Mouse (Mus musculus) right cerebral cortex, adult 2 months (tissue): ENCODE measurements around the gene Thumpd2.

Experiments
- DNase-seq, 2 experiments: peaks; one replicate each; pipeline ENCODE4 v3.0.0; 2021 to 2022; ENCODE audit warnings: low spot score in 2 of 2

Thumpd2 gene

DNA sequence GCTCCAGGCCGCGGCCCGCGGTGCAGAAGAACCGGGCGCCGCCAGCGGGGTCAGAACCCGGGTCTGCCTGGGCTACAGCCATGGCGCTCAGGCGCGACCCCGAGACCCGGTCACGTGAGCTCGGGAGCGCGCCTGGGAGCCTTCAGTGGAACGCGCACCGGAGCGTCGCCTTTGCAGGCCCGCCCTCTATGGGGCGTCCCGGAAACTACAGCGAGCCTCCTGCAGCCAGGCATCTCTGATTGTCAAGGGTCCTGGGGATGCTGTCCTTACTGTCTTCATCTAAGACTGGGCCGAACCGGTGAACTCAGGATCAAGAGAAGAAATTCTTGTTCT, at the start of gene Thumpd2:
Thumpd2 (minus strand) TSS at position 104 of the 333 bp plus-strand sequence.
- peak; percentile 90 to 91 for DNase-seq

- DNase-seq: no peak
These were observed 39.4 kb upstream of the Thumpd2 start for GRCm38 (mm10) chr17:81104237-81104636.

DNA sequence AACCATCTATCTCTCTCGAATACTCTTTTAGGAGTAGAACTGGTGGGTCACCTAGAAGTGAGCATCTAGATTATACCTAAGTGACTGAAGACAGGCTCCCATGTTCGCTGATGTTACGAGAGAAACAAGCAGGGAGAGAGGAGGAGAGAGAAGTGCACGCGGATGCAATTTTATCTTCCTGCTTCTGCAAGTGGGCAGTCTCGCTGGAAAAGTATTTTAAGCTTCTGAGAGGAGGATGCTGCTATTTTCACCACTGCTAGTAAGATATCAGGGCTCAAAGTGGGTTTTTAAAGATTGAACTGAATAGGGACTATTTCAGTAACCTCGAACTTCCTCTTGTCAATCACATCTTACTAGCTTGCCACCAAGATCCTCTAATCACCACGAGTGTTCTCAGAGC, 38.0 kb upstream of the Thumpd2 start:
- peak; percentile 13 to 18 for DNase-seq

DNA sequence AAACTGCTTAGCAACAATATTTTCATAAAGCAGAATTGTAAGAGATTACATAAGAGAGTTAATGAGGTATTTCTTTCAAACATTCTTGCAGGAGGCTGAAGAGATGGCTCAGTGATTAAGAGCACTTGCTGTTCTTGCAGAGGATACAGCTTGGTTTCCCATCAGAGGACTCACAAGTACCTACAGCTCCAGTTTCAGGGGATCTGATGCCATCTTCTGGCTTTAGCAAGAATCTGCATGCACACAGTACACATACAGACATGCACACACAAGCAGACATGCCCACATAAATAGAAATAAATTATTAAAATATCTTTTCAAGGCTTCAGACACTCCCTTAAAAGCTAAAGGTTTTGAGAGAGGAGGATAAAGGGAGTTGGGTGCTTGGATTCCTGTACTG, 33.6 kb upstream of the Thumpd2 start:
- DNase-seq: no peak

DNA sequence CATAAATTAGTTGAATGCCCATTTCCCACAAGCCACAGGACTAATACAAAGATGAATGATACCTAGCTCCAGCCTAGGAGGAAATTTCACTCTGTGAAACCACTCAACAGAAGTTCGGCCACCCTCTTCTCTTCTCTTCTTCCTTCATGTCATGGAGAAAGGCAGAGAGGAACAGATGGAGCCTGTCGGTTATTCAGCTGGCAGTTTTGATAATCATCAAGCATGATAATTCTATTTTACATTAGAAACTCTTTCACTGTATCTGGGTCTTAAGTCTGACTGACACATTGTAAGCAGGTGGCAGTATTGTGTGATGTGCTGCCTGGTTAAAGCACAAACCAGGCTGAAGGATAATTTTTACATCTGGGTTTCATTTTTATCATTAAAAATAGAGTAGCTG, 31.6 kb upstream of the Thumpd2 start:
- DNase-seq: no peak

DNA sequence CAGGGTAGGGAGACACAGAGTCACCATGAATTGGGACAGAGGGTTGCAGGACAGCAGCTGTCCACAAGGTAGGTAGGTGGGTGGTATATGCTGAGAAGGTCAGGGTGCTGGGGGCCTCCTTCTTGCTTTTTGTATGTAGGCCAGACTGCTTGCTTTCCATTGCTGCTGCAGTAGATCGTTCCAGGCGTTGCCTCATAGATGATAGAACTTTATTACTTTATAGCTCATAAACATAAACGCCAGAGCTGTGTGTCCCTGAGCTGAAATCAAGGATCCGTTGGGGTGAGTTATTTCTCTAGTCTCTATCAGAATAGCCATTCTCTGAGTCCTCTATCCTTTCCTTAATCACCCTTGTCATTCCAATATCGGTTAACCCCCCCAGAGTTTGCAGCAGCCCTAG, 27.9 kb upstream of the Thumpd2 start:
- DNase-seq: no peak

DNA sequence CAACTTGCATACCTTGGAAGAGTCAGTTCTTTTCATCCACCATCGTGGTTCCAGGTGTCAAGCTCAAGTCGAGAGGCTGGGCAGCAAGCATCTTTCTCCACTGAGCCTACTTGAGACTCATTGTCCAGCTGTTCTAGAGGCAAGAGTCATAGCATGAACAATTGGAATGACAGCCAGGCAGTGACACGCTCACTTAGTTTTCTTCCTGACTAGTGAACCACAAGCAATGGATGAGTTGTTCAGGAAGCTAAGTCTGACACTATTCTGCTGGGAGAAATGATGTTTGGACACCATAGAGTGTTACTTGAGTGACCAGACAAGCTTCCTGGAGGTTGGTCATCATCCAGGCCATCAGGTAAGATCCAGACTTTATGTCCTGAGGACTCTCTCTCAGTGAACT, 24.0 kb upstream of the Thumpd2 start:
- DNase-seq: no peak

GRCm38 (mm10) chr17:81087735-81088134, 22.9 kb upstream of the Thumpd2 start:
- no peak for DNase-seq

DNA sequence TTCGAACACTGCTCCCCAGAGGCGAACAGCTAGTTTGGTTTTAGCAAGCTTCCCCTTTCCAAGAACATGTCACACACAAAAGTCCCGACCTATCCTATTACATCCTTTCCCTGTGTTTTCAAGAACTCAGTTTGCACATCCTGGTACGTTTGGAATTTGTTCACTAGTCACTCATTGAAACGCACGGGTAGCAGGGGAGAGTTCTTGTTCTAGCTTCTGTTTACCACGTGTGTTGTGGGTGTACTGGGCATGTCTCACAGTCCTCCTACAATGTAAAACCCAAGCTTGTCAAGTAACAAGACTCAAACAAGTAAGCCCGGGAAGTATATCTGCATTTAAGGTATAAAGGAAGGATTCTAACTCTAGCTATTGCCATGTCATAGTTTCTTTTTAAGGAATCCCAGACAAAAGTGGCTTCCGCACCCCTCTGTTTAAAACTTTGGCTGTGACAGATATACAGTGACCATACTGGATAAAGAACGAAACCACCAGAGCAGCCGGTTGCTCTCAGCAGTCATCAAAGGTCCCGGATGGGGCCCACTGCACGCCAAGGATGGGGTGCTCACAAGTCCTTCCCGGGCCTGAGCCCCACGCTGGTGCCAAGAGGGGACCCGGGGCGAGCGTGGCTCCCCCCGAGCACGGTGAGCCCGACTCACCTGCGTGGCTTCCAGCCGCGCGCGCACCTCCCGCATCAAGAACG, 453 bp downstream of the Thumpd2 start:
- peak; percentile 40 to 42 for DNase-seq

GRCm38 (mm10) chr17:81063346-81063745, 1.5 kb downstream of the Thumpd2 start:
- no peak for DNase-seq

DNA sequence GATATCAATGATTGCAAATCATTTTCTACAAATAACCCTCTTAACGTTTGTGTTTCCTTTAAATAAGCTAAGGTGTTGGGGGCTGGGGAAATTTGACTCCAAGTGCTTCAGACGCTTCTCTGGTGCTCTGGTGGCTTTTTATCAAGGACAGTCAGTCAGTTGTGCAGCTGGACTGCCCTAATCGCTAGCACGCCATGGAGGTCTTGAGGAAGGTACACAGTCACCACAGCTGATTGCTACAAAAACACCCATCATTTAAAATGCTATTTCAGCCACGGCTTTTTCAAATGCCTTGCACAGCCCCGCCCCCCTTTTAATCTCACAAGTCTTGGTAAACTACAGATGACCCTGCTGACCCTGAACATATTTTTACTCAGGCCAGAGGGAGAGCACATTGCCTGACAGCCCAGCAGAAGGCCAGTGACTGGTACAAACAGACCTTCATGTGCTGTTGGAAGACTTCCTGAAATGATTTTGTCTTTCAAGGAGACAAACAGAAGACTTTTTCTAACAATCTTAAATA, 2.5 kb downstream of the Thumpd2 start:
- DNase-seq: no peak

- no peak for DNase-seq
These were observed 8.0 kb downstream of the Thumpd2 start for GRCm38 (mm10) chr17:81056796-81057381.

GRCm38 (mm10) chr17:81056035-81056434, 8.8 kb downstream of the Thumpd2 start:
- DNase-seq: no peak

DNA sequence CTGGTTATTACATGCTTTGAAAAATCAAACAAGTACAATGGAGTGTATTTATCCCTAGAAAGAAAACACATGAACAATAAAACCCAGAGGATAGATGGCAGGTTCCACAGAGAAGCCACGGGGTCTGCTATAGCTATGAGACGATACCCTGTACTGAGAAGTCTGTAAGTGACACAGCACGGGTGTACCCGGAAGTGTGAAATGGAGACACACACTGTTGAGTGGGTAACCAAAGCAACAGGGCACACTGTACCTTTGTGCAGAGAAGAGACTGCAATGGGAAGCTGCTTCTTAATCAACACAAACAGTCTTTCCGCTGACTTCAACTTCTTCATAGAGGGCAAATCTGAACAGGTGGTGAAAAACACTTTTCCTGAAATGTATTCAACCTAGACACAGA, 9.4 kb downstream of the Thumpd2 start:
- no peak for DNase-seq

DNA sequence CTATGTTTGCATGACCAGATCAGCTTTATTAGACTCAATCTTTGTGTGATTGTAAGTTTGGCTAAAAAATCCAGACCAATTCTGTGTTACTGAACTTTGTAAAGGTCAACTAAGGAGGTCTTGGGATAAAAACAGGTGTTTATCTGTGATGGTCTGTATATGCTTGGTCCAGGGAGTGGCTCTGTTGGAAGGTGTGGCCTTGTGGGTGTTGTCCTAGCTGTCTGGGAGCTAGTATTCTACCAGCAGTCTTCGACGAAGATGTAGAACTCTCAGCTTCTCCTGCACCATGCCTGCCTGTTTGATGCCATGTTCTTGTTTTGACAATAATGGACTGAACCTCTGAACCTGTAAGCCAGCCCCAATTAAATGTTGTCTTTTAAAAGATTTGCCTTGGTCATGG, 11.6 kb downstream of the Thumpd2 start:
- DNase-seq: no peak

DNA sequence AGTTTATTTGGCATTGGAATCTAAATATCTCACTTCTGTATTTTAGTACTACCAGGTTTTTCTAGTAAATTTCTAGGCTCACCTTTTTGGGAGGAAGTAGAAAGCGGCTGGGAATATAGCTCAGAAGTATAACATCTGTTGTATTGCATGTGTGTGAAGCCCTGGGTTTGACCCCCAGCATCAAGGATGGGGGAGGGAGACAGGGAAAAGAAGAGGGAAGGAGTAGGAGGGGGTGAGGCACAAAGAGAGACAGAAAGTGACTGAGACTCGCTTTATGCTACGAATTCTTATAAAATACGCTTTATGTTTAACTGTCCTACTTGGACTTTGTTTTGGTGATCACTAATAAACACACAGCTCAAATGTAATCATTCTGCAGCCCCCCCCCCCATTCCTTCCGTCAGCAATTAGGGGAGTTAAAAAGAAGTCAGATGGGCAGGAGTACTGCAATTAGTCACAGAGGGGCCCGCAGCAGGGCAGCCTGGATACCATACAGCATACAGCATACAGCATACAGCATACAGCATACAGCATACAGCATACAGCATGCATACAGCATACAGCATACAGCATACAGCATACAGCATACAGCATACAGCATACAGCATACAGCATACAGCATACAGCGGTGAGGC, 16.8 kb downstream of the Thumpd2 start:
- DNase-seq: no peak

DNA sequence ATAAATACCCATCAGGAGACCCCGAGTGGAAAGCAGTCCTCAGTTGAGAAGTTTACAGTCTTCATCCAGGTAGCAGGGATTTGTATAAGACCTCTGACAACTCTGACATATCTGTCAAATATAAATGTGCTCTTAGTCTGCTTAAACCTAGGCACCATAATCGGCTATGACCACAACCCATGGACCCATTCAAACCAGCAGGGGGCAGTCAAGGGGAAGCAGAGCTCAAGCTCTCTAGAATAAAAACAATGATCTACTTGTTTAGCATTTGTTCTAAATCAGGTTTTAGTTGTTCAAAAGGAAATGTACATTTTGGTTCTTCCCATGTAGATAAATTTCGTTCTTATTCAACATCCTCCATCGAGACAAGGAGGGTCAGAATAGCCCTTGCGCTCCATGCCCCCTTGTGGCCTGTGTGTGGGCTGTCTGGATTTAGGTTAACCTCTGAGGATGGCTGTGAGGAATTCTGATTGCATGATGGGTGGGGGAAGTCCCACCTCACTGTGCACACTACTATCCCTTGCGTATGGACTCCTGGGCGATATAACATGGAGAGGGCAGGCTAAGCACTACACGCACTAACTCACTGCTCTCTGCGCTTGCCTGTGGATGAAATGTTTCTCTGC, 19.2 kb downstream of the Thumpd2 start:
- DNase-seq: peak; percentile 59 to 66

GRCm38 (mm10) chr17:81045115-81045514, 19.8 kb downstream of the Thumpd2 start:
- no peak for DNase-seq

GRCm38 (mm10) chr17:81044356-81044755, 20.5 kb downstream of the Thumpd2 start:
- no peak for DNase-seq

- DNase-seq: no peak
These were observed 23.2 kb downstream of the Thumpd2 start for GRCm38 (mm10) chr17:81041662-81042061.

- no peak for DNase-seq
These were observed 26.0 kb downstream of the Thumpd2 start for GRCm38 (mm10) chr17:81038707-81039408.

- DNase-seq: no peak
These were observed 29.5 kb downstream of the Thumpd2 start for GRCm38 (mm10) chr17:81035354-81035753.
